Mouse (Mus musculus): ENCODE results near the gene Pald1.

The Pald1 gene

GRCm38 (mm10) chr10:61370273-61370979 lies 12.9 kb downstream of the Pald1 start:
- DNase-seq (ENCODE audit: low spot score): no peak

GRCm38 (mm10) chr10:61369755-61370154 lies 13.6 kb downstream of the Pald1 start:
- no peak for DNase-seq (ENCODE audit: low spot score)

GRCm38 (mm10) chr10:61365902-61366301 lies 17.4 kb downstream of the Pald1 start:
- DNase-seq (ENCODE audit: low spot score): no peak

- no peak for DNase-seq (ENCODE audit: low spot score)
Measured at GRCm38 (mm10) chr10:61364431-61364830, 18.9 kb downstream of the Pald1 start.

GRCm38 (mm10) chr10:61362992-61363391 lies 20.3 kb downstream of the Pald1 start:
- no peak for DNase-seq (ENCODE audit: low spot score)

- DNase-seq (ENCODE audit: low spot score): no peak
Measured at GRCm38 (mm10) chr10:61362483-61362882, 20.8 kb downstream of the Pald1 start.

- DNase-seq (ENCODE audit: low spot score): no peak
Measured at GRCm38 (mm10) chr10:61360667-61361066, 22.7 kb downstream of the Pald1 start.

GRCm38 (mm10) chr10:61359411-61359810 lies 23.9 kb downstream of the Pald1 start:
- DNase-seq (ENCODE audit: low spot score): no peak

- DNase-seq (ENCODE audit: low spot score): no peak
Measured at GRCm38 (mm10) chr10:61357658-61358057, 25.7 kb downstream of the Pald1 start.

- DNase-seq (ENCODE audit: low spot score): no peak
Measured at GRCm38 (mm10) chr10:61356568-61356967, 26.8 kb downstream of the Pald1 start.

- no peak for DNase-seq (ENCODE audit: low spot score)
Measured at GRCm38 (mm10) chr10:61356095-61356494, 27.2 kb downstream of the Pald1 start.

- DNase-seq (ENCODE audit: low spot score): no peak
Measured at GRCm38 (mm10) chr10:61355611-61356010, 27.7 kb downstream of the Pald1 start.

- DNase-seq (ENCODE audit: low spot score): no peak
Measured at GRCm38 (mm10) chr10:61351216-61351615, 32.1 kb downstream of the Pald1 start.

- no peak for DNase-seq (ENCODE audit: low spot score)
Measured at GRCm38 (mm10) chr10:61346374-61346773, 37.0 kb downstream of the Pald1 start.

- DNase-seq (ENCODE audit: low spot score): no peak
Measured at GRCm38 (mm10) chr10:61345179-61345578, 38.2 kb downstream of the Pald1 start.

GRCm38 (mm10) chr10:61343950-61344349 lies 39.4 kb downstream of the Pald1 start:
- peak; percentile 82 for DNase-seq (ENCODE audit: low spot score)

- no peak for DNase-seq (ENCODE audit: low spot score)
Measured at GRCm38 (mm10) chr10:61342750-61343149, 40.6 kb downstream of the Pald1 start.

GRCm38 (mm10) chr10:61341557-61341956 lies 41.8 kb downstream of the Pald1 start:
- peak; percentile 77 for DNase-seq (ENCODE audit: low spot score)

- DNase-seq (ENCODE audit: low spot score): no peak
Measured at GRCm38 (mm10) chr10:61341045-61341444, 42.3 kb downstream of the Pald1 start.

- DNase-seq (ENCODE audit: low spot score): no peak
Measured at GRCm38 (mm10) chr10:61340247-61340646, 43.1 kb downstream of the Pald1 start.

- no peak for DNase-seq (ENCODE audit: low spot score)
Measured at GRCm38 (mm10) chr10:61339216-61339615, 44.1 kb downstream of the Pald1 start.

- DNase-seq (ENCODE audit: low spot score): no peak
Measured at GRCm38 (mm10) chr10:61337665-61338064, 45.7 kb downstream of the Pald1 start.

GRCm38 (mm10) chr10:61336592-61336991 lies 46.7 kb downstream of the Pald1 start:
- DNase-seq (ENCODE audit: low spot score): no peak

- DNase-seq (ENCODE audit: low spot score): peak; percentile 96
Measured at GRCm38 (mm10) chr10:61336137-61336536, 47.2 kb downstream of the Pald1 start.

Measured in retina, embryonic 14.5 days (tissue).